ENCODE assay signal across 19 mouse cellular contexts in genomic region chr10:21200322-21200721, GRCm38 (mm10).
"Had no signal": no experiment of that assay in that cellular context is flagged by ENCODE, and none has a peak within 500 bp of the region (broad histone marks: within the 10 kb centered on the region; RNA-seq: fewer than 3 reads in every experiment).

No protein-coding gene starts in this region.

- DNase-seq: lung, adult 18-20 months; lung, embryonic 14.5 days; lung, postnatal 10 days; lung, postnatal 4 days; midbrain, embryonic 14.5 days; retina, postnatal 1 day; right cerebral cortex, adult 18-20 months; right cerebral cortex, postnatal 25 days; right cerebral cortex, postnatal 4 days; spleen, adult 18-20 months; thymus, adult 2 months; thymus, postnatal 25 days had no signal

- H3K4me3 ChIP-seq: midbrain, embryonic 12.5 days; myocyte; neural tube, embryonic 13.5 days; neural tube, embryonic 15.5 days; stomach, embryonic 15.5 days had no signal

- H3K9ac ChIP-seq: lung, embryonic 14.5 days; midbrain, embryonic 12.5 days; neural tube, embryonic 13.5 days; neural tube, embryonic 15.5 days; stomach, embryonic 15.5 days had no signal

- H3K36me3 ChIP-seq: midbrain, embryonic 12.5 days; neural tube, embryonic 13.5 days; neural tube, embryonic 15.5 days; stomach, embryonic 15.5 days had no signal

- H3K27ac ChIP-seq: midbrain, embryonic 12.5 days; neural tube, embryonic 13.5 days; neural tube, embryonic 15.5 days; stomach, embryonic 15.5 days; stomach, postnatal 0 days had no signal

- H3K4me1 ChIP-seq: midbrain, embryonic 12.5 days; neural tube, embryonic 13.5 days; neural tube, embryonic 15.5 days; stomach, embryonic 15.5 days had no signal

- H3K9me3 ChIP-seq: midbrain, embryonic 12.5 days; neural tube, embryonic 13.5 days; neural tube, embryonic 15.5 days; stomach, embryonic 15.5 days had no signal

- H3K27me3 ChIP-seq: midbrain, embryonic 12.5 days; neural tube, embryonic 13.5 days; neural tube, embryonic 15.5 days; stomach, embryonic 15.5 days had no signal

- H3K4me2 ChIP-seq: lung, embryonic 14.5 days; midbrain, embryonic 12.5 days; neural tube, embryonic 13.5 days; neural tube, embryonic 15.5 days; stomach, embryonic 15.5 days had no signal

- ATAC-seq: midbrain, embryonic 16.5 days had no signal
